Mouse (Mus musculus) E14TG2a.4 (cell line): ENCODE results near the gene Slc25a33.

Source experiments
- H3K27me3 ChIP-seq: 2 replicates; pipeline ENCODE4 v1.6.1; 2014; ENCODE audit warnings: low read length, control low read depth; ENCODE audit not compliant: insufficient read depth
- H3K36me3 ChIP-seq: 2 replicates; pipeline ENCODE4 v1.6.1; 2014; ENCODE audit warnings: low read length, control low read depth; ENCODE audit not compliant: insufficient read depth
- H3K4me1 ChIP-seq: replicated peaks from 2 replicates; pipeline ENCODE4 v1.6.1; 2014; ENCODE audit warnings: low read depth, low read length, control low read depth
- H3K4me3 ChIP-seq: replicated peaks from 2 replicates; pipeline ENCODE4 v1.5.1; 2014; ENCODE audit warnings: mild to moderate bottlenecking, low read length
- H3K9me3 ChIP-seq: 2 replicates; pipeline ENCODE4 v1.6.1; 2014; ENCODE audit warnings: low read length, control low read depth
- CTCF ChIP-seq: conservative IDR thresholded peaks from 2 replicates; pipeline ENCODE4 v1.5.1; 2014; ENCODE audit warnings: low read length
- NANOG ChIP-seq: IDR thresholded peaks from 2 replicates; pipeline ENCODE4 v1.6.1; 2014; ENCODE audit warnings: borderline replicate concordance, low read length, mixed read lengths
- POU5F1 ChIP-seq: IDR thresholded peaks from 2 replicates; pipeline ENCODE4 v1.6.1; 2014; ENCODE audit warnings: low read length, borderline replicate concordance

The Slc25a33 gene

DNA sequence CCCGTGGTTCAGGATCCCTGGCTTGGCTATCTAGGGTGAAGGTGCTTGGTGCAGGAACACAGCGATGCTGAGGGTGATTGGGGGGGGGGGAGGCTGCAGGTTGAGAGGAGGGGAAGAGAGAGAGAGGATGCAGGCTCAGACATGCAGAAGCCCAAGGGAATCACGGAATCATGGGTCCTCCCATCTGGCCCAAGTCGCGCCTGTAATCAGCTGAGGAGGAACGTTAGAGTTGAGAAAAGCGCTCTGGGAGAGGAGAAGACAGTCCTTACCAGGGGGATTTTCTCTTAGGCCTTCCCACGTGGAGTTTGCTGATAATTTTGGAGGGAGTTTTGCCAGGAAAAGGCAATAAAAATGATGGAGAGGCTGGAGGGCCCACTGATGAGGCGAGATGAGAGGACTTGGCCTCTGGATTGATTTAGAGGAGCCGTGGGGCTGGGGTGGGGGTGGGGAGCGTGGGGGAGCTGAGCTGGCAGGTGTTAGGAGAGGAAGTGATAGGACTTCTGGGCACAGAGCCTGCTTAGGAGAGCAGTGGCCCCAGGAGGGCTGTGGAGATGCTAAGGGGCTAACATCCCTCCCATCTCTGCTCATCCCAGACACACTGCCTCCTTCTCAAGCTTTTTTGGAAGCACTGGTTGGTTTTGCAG is 34.6 kb upstream of the Slc25a33 start:
- peaks cover 9% of the 10 kb centered on the region for H3K27me3 ChIP-seq

DNA sequence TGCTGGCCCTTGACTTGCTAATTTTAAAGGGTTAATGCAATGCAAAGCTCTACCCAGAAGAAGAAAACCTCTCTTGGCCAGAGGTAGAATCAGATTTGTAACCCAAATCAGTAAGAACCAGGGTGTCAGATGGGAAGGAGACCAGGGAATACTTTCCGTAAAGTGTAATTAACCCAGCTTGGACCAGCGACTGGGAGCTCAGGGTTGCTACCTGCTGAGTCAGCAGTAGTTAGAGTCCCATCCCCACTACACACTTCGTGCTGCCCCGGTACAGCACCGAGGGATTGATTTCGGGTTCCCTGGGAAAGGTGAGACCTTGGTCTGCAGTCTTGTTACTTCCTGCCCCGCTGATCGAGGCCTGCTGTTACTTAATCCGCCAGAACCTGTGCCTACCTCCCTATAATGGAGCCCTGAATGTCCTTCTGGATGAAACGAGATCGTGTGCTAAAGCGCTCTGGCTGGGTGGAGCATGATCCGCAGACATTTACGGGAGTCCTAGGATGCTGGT is 34.0 kb upstream of the Slc25a33 start:
- no peak for TF ChIP-seq POU5F1
- TF ChIP-seq CTCF: no peak
- TF ChIP-seq NANOG: no peak
- Histone ChIP-seq H3K4me3 (no peak overlapping the region), H3K4me1 (peaks cover 14% of the 10 kb centered on the region), H3K27me3 (peaks cover 9% of the 10 kb centered on the region), H3K36me3 (0 out of 2 replicates have a peak, but pooled peaks cover 3% of the 10 kb centered on the region), H3K9me3 (peaks cover 34% of the 10 kb centered on the region)

More for the DNA sequence above, 34.6 kb upstream of the Slc25a33 start:
- Histone ChIP-seq H3K4me3 (no peak overlapping the region), H3K4me1 (peaks cover 11% of the 10 kb centered on the region), H3K9me3 (peaks cover 34% of the 10 kb centered on the region), H3K36me3 (0 out of 2 replicates have a peak, but pooled peaks cover 3% of the 10 kb centered on the region)
- TF ChIP-seq POU5F1 (no peak), CTCF (no peak), NANOG (no peak)

DNA sequence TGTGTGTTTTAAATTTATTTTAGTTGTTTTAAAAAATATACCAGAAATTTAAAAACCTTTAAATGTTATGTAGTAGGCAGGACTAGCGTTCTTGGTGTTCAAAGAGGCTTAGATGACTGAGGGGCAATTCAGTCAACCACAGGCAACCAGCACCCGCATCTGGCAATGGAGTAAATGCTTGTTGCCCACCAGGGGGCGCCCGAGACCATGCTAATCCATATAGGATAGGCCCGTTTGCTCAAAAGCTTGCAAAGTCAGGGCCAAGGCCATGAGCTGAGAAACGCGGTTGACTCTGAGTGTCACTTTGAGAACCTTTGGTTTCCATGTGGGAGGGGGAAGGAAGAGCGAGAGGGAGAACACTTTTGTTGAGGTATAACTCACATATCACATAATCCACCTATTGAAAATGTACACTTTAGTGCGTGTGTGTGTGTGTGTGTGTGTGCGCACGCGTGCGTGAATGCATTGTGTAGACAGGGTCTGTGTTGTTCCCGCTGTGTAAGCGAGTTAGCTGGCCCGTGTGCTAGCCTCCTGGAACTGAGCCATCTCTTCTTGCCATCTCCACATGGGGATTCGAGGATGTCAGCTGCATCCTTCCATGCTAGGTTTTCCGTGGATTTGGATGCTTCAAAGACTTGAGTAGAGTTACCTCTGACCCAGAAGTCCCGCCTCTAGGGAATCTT is 32.8 kb upstream of the Slc25a33 start:
- Histone ChIP-seq H3K27me3 (peaks cover 9% of the 10 kb centered on the region), H3K4me1 (peaks cover 24% of the 10 kb centered on the region), H3K36me3 (0 out of 2 replicates have a peak, but pooled peaks cover 3% of the 10 kb centered on the region), H3K9me3 (peaks cover 34% of the 10 kb centered on the region), H3K4me3 (no peak overlapping the region)
- no peak for TF ChIP-seq NANOG
- TF ChIP-seq CTCF: peak; percentile 74

DNA sequence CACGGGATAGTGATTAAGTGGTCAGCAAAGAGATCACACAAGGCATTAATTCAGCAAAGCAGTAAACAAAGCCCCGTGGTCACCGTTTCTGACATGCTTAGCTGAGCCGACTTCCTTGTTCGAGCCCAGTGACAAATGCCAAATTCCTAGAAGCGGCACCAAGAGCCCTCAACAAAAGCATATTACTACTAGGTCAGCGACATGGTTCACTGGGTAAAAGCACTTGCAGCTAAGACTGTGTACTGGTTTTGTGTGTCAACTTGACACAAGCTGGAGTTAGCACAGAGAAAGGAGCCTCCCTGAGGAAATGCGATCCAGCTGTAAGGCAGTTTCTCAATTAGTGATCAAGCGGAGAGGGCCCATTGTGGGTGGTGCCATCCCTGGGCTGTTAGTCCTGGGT is 28.2 kb upstream of the Slc25a33 start:
- TF ChIP-seq POU5F1: no peak
- no peak for TF ChIP-seq CTCF
- no peak for TF ChIP-seq NANOG
- H3K27me3 ChIP-seq: no peaks in the 10 kb centered on the region
- no peak overlapping the region for H3K4me3 ChIP-seq
- H3K4me1 ChIP-seq: peaks cover 60% of the 10 kb centered on the region
- peaks cover 7% of the 10 kb centered on the region; the same call in 1 of the 2 replicates for H3K9me3 ChIP-seq
- H3K36me3 ChIP-seq: no peaks in the 10 kb centered on the region

DNA sequence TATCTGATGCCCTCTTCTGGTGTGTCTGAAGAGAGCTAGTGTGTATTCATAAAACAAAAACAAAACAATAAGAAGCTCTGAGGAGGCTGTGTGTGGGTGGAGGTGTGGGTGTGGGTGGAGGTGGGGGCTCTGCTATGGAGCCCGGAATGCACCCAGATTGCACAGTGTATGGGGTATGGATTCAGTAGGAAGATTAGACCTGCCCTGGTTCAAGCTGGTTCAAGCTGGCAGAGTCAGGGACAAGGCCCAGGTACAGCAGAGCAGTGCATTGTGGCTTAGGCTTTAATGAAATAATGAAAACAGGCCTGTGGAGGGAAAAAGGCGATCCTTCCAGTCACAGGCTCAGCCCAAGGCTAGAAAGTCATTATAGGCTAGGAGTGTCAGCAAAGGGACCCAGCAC is 26.5 kb upstream of the Slc25a33 start:
- Histone ChIP-seq H3K4me3 (peak overlapping the region; percentile 45; the same call in 1 of the 2 replicates), H3K27me3 (no peaks in the 10 kb centered on the region), H3K36me3 (no peaks in the 10 kb centered on the region), H3K9me3 (peaks cover 7% of the 10 kb centered on the region; the same call in 1 of the 2 replicates), H3K4me1 (peaks cover 68% of the 10 kb centered on the region)
- TF ChIP-seq CTCF (no peak), NANOG (no peak), POU5F1 (no peak)

DNA sequence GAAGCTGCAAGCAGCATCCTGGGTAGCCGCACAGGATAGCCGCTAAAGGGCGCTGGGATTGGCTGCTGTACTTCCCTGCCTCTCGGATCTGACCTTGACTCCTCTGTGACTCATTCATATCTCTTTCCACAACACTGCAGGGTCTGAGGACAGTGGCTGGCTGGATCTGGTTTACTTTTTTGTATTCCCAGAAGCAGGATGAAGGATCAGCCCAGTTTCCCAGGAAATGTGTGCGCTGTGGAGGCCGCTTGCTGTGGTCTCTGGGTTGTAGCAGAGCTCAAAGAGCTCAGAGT is 26.0 kb upstream of the Slc25a33 start:
- Histone ChIP-seq H3K27me3 (no peaks in the 10 kb centered on the region), H3K4me1 (peaks cover 66% of the 10 kb centered on the region), H3K9me3 (peaks cover 7% of the 10 kb centered on the region; the same call in 1 of the 2 replicates), H3K36me3 (no peaks in the 10 kb centered on the region), H3K4me3 (0 out of 2 replicates have a peak overlapping the region, but pooled peaks have one; percentile 20)
- TF ChIP-seq NANOG: peak; percentile 45; the same call in 1 of the 2 replicates
- TF ChIP-seq POU5F1: no peak

DNA sequence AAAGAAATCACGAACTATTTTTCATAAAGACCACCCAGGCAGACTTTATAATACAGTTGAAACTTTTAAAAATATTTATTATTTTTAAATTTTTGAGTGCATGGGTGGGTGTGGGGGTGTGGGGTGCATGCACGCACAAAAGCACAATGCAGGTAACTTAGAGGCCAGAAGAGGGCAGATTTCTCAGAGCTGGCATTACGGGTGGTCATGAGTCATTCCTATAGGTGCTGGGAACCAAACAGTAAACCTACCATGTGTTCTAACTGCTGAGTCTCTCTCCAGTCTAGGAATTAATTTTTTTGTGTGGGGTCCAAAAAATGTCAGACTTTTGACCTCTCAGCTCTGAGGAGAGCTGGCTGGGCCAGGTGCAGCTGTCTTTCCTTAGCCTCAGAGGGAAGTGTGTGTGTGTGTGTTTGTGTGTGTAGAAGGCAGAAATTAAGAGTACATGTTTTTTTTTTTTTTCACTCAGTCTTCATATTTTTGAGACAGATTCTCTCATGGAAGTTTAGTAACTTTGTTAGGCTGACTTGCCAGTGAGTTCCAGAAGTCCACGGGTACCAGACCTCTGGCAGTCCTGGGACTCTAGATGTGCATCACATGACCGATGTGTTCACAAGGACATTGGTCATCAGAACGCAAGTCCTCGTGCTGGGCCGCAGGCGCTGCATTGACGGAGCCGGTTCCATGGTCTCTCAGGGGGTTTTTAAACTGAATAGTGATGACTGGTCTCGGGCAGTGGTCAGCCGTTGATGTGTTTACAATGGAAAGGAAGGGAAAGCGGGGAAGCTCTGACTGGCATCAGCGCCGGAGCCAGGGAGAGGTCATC is 25.5 kb upstream of the Slc25a33 start:
- Histone ChIP-seq H3K9me3 (peaks cover 6% of the 10 kb centered on the region; the same call in 1 of the 2 replicates), H3K27me3 (no peaks in the 10 kb centered on the region), H3K4me1 (peaks cover 70% of the 10 kb centered on the region), H3K36me3 (no peaks in the 10 kb centered on the region), H3K4me3 (peak overlapping the region; percentile 29)
- TF ChIP-seq POU5F1 (no peak), CTCF (no peak)

DNA sequence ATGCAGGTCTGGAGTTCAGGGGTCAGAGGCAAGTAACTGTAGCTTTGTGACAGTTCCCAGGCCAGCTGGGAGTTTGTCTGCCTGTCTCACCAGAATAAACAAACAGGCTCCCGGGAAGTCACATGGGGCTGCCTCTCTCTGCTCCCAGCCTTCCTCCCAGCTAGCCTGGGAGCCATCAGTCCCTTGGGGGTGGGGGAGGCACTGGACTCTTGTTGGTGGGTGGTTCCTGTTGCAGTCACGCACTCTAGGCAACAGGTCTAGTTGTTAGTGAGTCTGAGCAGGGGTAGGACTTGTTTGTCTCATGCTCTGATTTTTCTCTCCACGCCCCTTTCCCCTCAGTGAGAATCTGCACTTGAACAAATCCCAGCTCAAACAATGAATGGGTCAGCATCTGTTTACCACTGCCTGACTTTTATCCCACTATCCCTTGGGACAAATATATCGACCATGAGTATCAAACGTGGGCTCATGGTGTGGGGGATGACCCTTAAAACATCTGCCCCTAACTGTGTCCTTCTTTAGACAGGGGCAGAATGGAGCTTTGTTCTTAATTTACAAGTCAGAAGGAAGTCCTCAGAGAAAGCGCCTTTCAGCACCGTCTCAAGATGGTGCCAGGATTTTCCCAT is 24.7 kb upstream of the Slc25a33 start:
- Histone ChIP-seq H3K9me3 (no peaks in the 10 kb centered on the region), H3K4me3 (peak overlapping the region; percentile 29), H3K4me1 (peaks cover 73% of the 10 kb centered on the region), H3K27me3 (no peaks in the 10 kb centered on the region), H3K36me3 (no peaks in the 10 kb centered on the region)
- no peak for TF ChIP-seq POU5F1
- TF ChIP-seq CTCF: no peak
- no peak for TF ChIP-seq NANOG
